Mouse (Mus musculus) spleen, embryonic (tissue): Measurements from ENCODE around the gene Kiss1r.

ENCODE experiments used
- CTCF ChIA-PET: fragments of 350-600 bp; sonication (Branson Sonifier 250); formaldehyde crosslinking; loops from one replicate; lab custom pipeline; 2022; lab: Charles Lee

Gene Kiss1r

GRCm38 (mm10) chr10:79920958-79921535 lies 4.3 kb downstream of the Kiss1r start, which contains the start of gene R3hdm4:
R3hdm4 (minus strand) TSS chr10:79921208.
- CTCF ChIA-PET, result interaction anchor here (1.0 kb wide), 1 partner anchor 30 kb away, joined by 3 read pairs; the partner anchor contains the start of gene Cfd

GRCm38 (mm10) chr10:79921572-79921971 lies 4.8 kb downstream of the Kiss1r start:
- CTCF ChIA-PET, result interaction anchor here (0.6 kb wide), 1 partner anchor 13 kb away, joined by 3 read pairs; no protein-coding TSS in a partner anchor

GRCm38 (mm10) chr10:79924998-79925784 lies 8.4 kb downstream of the Kiss1r start:
- CTCF ChIA-PET, result interaction anchor here (0.7 to 3.2 kb wide), 7 partner anchors 14 to 90 kb away, joined by 3 to 14 read pairs (median 9); partner anchors contain the start of gene Gm26602

GRCm38 (mm10) chr10:79925785-79926490 lies 9.2 kb downstream of the Kiss1r start:
- CTCF ChIA-PET, result interaction anchor here (0.7 to 3.2 kb wide), 7 partner anchors 15 to 91 kb away, joined by 3 to 14 read pairs (median 9); partner anchors contain the start of gene Gm26602

GRCm38 (mm10) chr10:79926491-79927323 lies 9.9 kb downstream of the Kiss1r start, which contains the start of gene Arid3a:
Arid3a (plus strand) TSS chr10:79927043.
- CTCF ChIA-PET, result interaction anchor here (0.7 to 3.2 kb wide), 4 partner anchors 27 to 92 kb away, joined by 3 to 14 read pairs (median 10); no protein-coding TSS in a partner anchor

GRCm38 (mm10) chr10:79927324-79928029 lies 10.7 kb downstream of the Kiss1r start:
- CTCF ChIA-PET, result interaction anchor here (0.5 to 3.2 kb wide), 6 partner anchors 23 to 214 kb away, joined by 3 to 14 read pairs (median 6); no protein-coding TSS in a partner anchor

GRCm38 (mm10) chr10:79928030-79928694 lies 11.4 kb downstream of the Kiss1r start:
- CTCF ChIA-PET, result interaction anchor here (0.5 to 3.2 kb wide), 8 partner anchors 10 to 224 kb away, joined by 3 to 11 read pairs (median 4); partner anchors contain the start of gene Misp

GRCm38 (mm10) chr10:79928907-79929701 lies 12.3 kb downstream of the Kiss1r start:
- CTCF ChIA-PET, result interaction anchor here (0.6 to 0.7 kb wide), 2 partner anchors 15 to 223 kb away, joined by 3 to 4 read pairs; no protein-coding TSS in a partner anchor

GRCm38 (mm10) chr10:79929967-79930825 lies 13.4 kb downstream of the Kiss1r start:
- CTCF ChIA-PET, result no interaction called here

- CTCF ChIA-PET, result no interaction called here
Measured at GRCm38 (mm10) chr10:79930826-79931186, 14.0 kb downstream of the Kiss1r start.

GRCm38 (mm10) chr10:79931797-79932196 lies 15.0 kb downstream of the Kiss1r start:
- CTCF ChIA-PET, result no interaction called here

- CTCF ChIA-PET, result no interaction called here
Measured at GRCm38 (mm10) chr10:79932736-79933135, 16.0 kb downstream of the Kiss1r start.

- CTCF ChIA-PET, result no interaction called here
Measured at GRCm38 (mm10) chr10:79933145-79933679, 16.4 kb downstream of the Kiss1r start.

- CTCF ChIA-PET, result interaction anchor here (0.6 kb wide), 1 partner anchor 99 kb away, joined by 8 read pairs; no protein-coding TSS in a partner anchor
Measured at GRCm38 (mm10) chr10:79933861-79934260, 17.1 kb downstream of the Kiss1r start.

GRCm38 (mm10) chr10:79934272-79934721 lies 17.5 kb downstream of the Kiss1r start:
- CTCF ChIA-PET, result interaction anchor here (0.6 kb wide), 1 partner anchor 99 kb away, joined by 8 read pairs; no protein-coding TSS in a partner anchor

- CTCF ChIA-PET, result interaction anchor here (0.6 kb wide), 1 partner anchor 19 kb away, joined by 4 read pairs; no protein-coding TSS in a partner anchor
Measured at GRCm38 (mm10) chr10:79934794-79935569, 18.2 kb downstream of the Kiss1r start.
